In genomic region chr12:99093151-99093550, GRCm38 (mm10) we compare ENCODE assay signal across 21 mouse cellular contexts.
DNase-seq lines count a peak whose midpoint lies in the region; TF ChIP-seq lines count a peak whose summit lies in the region.
"Had no signal": no experiment of that assay in that cellular context is flagged by ENCODE, and none has a peak within 500 bp of the region (broad histone marks: within the 10 kb centered on the region; RNA-seq: fewer than 3 reads in every experiment).

No protein-coding gene starts in this region.

- no peaks in the 10 kb centered on the region for H3K79me2 ChIP-seq in CH12.LX (replicated peaks; ENCODE audit: control insufficient read depth, extremely low read depth, insufficient read depth, poor library complexity, severe bottlenecking)

- no peaks in the 10 kb centered on the region for H3K9me3 ChIP-seq in CH12.LX (replicated peaks; ENCODE audit: low read length)
- H3K9me3 ChIP-seq in midbrain, embryonic 10.5 days (replicated peaks), result no peaks in the 10 kb centered on the region
- H3K9me3 ChIP-seq: embryonic facial prominence, embryonic 13.5 days; embryonic facial prominence, embryonic 15.5 days; forebrain, embryonic 10.5 days; forebrain, embryonic 12.5 days had no signal

- 0 out of 2 replicates have a peak, but pooled peaks have one; percentile 42 for TF ChIP-seq EP300 in CH12.LX (IDR thresholded peaks at IDR 0.05; ENCODE audit: low read length)

- H3K9ac ChIP-seq in CH12.LX (ENCODE audit: insufficient read depth, low read depth), result no peak overlapping the region
- H3K9ac ChIP-seq: embryonic facial prominence, embryonic 13.5 days; embryonic facial prominence, embryonic 15.5 days; forebrain, embryonic 12.5 days had no signal

- dilution Hi-C loops in CH12.LX (cut with MboI; ENCODE audit: extremely low pct_ligation_motif_present, extremely low pct_unique_long_range_greater_than_20kb, low sequenced_read_pairs), result no loop called here

- no peak for TF ChIP-seq CTCF in CH12.LX (conservative IDR thresholded peaks at IDR 0.05 in 1 of 2, IDR thresholded peaks at IDR 0.05 in 1 of 2; ENCODE audit: low read depth in 2 of 2, low read length in 2 of 2)

- no peak overlapping the region for H3K27ac ChIP-seq in CH12.LX (ENCODE audit: insufficient read depth, low read depth)
- H3K27ac ChIP-seq in midbrain, embryonic 10.5 days (replicated peaks), result no peak overlapping the region
- H3K27ac ChIP-seq: embryonic facial prominence, embryonic 13.5 days; embryonic facial prominence, embryonic 15.5 days; forebrain, embryonic 10.5 days; forebrain, embryonic 12.5 days had no signal

- in situ Hi-C loops in CH12.LX (cut with MboI; ENCODE audit: low pct_ligation_motif_present, low pct_unique_long_range_greater_than_20kb, low sequenced_read_pairs), result loop anchor here (10.0 to 25.0 kb wide), 4 partner anchors 302 to 1019 kb away; partner anchors contain the start of genes Efcab11, Psmc1 and Tdp1

- WGBS in midbrain, embryonic 10.5 days, result 68% methylated on average over 3 of the region's 3 CpGs

- H3K4me1 ChIP-seq in CH12.LX (ENCODE audit: control insufficient read depth in 1 of 2, insufficient read depth in 2 of 2), result peaks cover 13 to 53% of the 10 kb centered on the region in 2 experiments; a peak in 3 of 4 replicates
- H3K4me1 ChIP-seq in midbrain, embryonic 10.5 days, result peaks cover 15% of the 10 kb centered on the region

- no peaks in the 10 kb centered on the region for H3K36me3 ChIP-seq in CH12.LX (replicated peaks in 1 of 2; ENCODE audit: control insufficient read depth in 1 of 2, insufficient read depth in 1 of 2, low read length in 1 of 2)
- no peaks in the 10 kb centered on the region for H3K36me3 ChIP-seq in midbrain, embryonic 10.5 days
- H3K36me3 ChIP-seq: embryonic facial prominence, embryonic 13.5 days; embryonic facial prominence, embryonic 15.5 days; forebrain, embryonic 10.5 days; forebrain, embryonic 12.5 days had no signal

- no peak for TF ChIP-seq POLR2A in CH12.LX (IDR thresholded peaks at IDR 0.05; ENCODE audit: low read depth, low read length)

- H3K4me2 ChIP-seq in CH12.LX (ENCODE audit: insufficient read depth, low read depth, poor library complexity, severe bottlenecking), result no peak overlapping the region
- H3K4me2 ChIP-seq: embryonic facial prominence, embryonic 13.5 days; embryonic facial prominence, embryonic 15.5 days; forebrain, embryonic 12.5 days had no signal

- peak; percentile 29 for DNase-seq in heart, adult 11 months
- no peak for DNase-seq in heart, postnatal 4 days
- DNase-seq in A20 (ENCODE audit: low read depth, low spot score) (peak; percentile 43), CH12.LX (ENCODE audit: extremely low read depth) (peak; percentile 86)
- DNase-seq in midbrain, embryonic 10.5 days (ENCODE audit: low spot score), result no peak
- no peak for DNase-seq in urinary bladder, postnatal 25 days (ENCODE audit: low spot score)
- DNase-seq: adrenal gland, adult 2 months; adrenal gland, postnatal 10 days; adrenal gland, postnatal 25 days; cerebellum, adult 11 months; cerebellum, adult 18-20 months; cerebellum, adult 8-10 months; cerebellum, adult 9-11 months; cerebellum, postnatal 14 days; cerebellum, postnatal 36 days; embryo, embryonic 11 days had no signal

- H3K27me3 ChIP-seq in CH12.LX (replicated peaks), result peaks cover 2% of the 10 kb centered on the region
- H3K27me3 ChIP-seq in midbrain, embryonic 10.5 days (ENCODE audit: low read depth, poor library complexity, severe bottlenecking), result peaks cover 17% of the 10 kb centered on the region
- H3K27me3 ChIP-seq: embryonic facial prominence, embryonic 15.5 days had no signal

- TF ChIP-seq RAD21 in CH12.LX (IDR thresholded peaks at IDR 0.05; ENCODE audit: low read depth, low read length), result no peak

- H3K4me3 ChIP-seq in CH12.LX (replicated peaks in 1 of 3; ENCODE audit: low read depth in 2 of 3, low read length in 2 of 3, poor library complexity in 1 of 3), result no peak overlapping the region
- H3K4me3 ChIP-seq in midbrain, embryonic 10.5 days, result no peak overlapping the region
- H3K4me3 ChIP-seq: embryonic facial prominence, embryonic 13.5 days; embryonic facial prominence, embryonic 15.5 days; erythroblast, embryonic 14.5 days; forebrain, embryonic 10.5 days; forebrain, embryonic 12.5 days had no signal

TF ChIP-seq in CH12.LX, 34 proteins besides CTCF, POLR2A, EP300 and RAD21:
- TF ChIP-seq MYC (IDR thresholded peaks at IDR 0.05; ENCODE audit: low read depth, low read length) (no peak), MAX (IDR thresholded peaks at IDR 0.05; ENCODE audit: low read length) (0 out of 2 replicates have a peak, but pooled peaks have one; percentile 5), CHD1 (IDR thresholded peaks at IDR 0.05; ENCODE audit: low read depth, low read length) (no peak), POLR2AphosphoS2 (IDR thresholded peaks at IDR 0.05; ENCODE audit: low read depth, low read length) (no peak), KAT2A (IDR thresholded peaks at IDR 0.05; ENCODE audit: insufficient replicate concordance, low read length) (0 out of 2 replicates have a peak, but pooled peaks have one; percentile 27), ZMIZ1 (IDR thresholded peaks at IDR 0.05; ENCODE audit: low read depth, low read length) (no peak), ZNF384 (IDR thresholded peaks at IDR 0.05; ENCODE audit: low read depth, low read length) (no peak), MAFK (IDR thresholded peaks at IDR 0.05; ENCODE audit: insufficient replicate concordance, low read length) (0 out of 2 replicates have a peak, but pooled peaks have one; percentile 45)

Comparison
In these comparisons a context has a peak if more than half of its experiments do, and no peak if none do; other contexts are left out.
1. DNase-seq: peak in heart, adult 11 months (single experiment), A20 (single experiment) and CH12.LX (single experiment); none in heart, postnatal 4 days (single experiment), midbrain, embryonic 10.5 days (single experiment) and urinary bladder, postnatal 25 days (single experiment).